Mouse (Mus musculus) induced T-regulatory cell, adult 2 months (primary cell): ENCODE results near the gene Sec14l1.

ENCODE experiments used
- DNase-seq: peaks from one replicate; pipeline ENCODE4 v3.0.0-alpha.2; 2012; ENCODE audit warnings: low read depth

Sec14l1 gene

GRCm38 (mm10) chr11:117109179-117109954, 5.6 kb upstream of the Sec14l1 start:
- peak; percentile 83 for DNase-seq

- DNase-seq = no peak
Measured at GRCm38 (mm10) chr11:117111967-117112648, 2.9 kb upstream of the Sec14l1 start.

GRCm38 (mm10) chr11:117112649-117113051, 2.3 kb upstream of the Sec14l1 start:
- peak; percentile 58 for DNase-seq

GRCm38 (mm10) chr11:117113377-117113776, 1.6 kb upstream of the Sec14l1 start:
- DNase-seq = peak; percentile 67

DNA sequence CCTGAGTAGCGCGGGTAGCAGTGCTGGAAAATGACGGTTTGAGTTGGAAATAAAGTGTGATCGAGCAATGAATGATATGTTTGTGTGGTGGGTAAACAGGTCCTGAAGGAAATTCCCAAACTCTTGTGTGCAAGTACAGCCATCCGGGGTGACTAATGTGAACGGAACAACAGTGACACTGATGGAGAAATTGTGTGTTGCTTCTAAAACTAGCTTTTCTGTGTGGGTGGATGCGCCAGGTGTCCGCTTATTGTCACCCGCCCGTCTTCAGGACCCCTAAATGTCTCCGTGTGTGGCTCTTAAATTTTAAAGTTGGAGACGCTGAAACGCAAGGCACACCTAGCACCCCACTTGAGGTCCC, 757 bp upstream of the Sec14l1 start:
- DNase-seq = peak; percentile 76

- peak; percentile 55 for DNase-seq
Measured at GRCm38 (mm10) chr11:117115346-117116219, 615 bp downstream of the Sec14l1 start.

- peak; percentile 33 for DNase-seq
Measured at GRCm38 (mm10) chr11:117116350-117117303, 1.7 kb downstream of the Sec14l1 start.

DNA sequence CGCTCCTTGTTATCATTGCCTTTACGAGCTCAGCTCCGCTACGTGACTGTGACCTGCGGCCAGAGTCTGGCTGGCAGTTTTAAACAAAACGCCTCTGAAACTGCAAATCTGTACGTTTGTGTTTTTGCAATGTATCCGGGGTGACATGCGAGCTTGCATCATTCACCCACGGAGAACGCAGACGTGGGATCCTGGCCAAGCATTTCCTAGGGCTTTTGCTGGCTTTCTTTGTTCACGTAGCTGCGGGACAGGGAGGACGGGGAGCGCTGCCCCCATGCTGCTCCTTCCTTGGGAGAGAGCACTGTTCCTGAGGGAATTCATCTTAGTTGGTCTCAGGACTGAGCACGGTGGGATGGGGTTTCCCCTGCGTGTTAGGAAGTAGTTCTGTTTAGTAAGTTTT, 2.4 kb downstream of the Sec14l1 start:
- no peak for DNase-seq

DNA sequence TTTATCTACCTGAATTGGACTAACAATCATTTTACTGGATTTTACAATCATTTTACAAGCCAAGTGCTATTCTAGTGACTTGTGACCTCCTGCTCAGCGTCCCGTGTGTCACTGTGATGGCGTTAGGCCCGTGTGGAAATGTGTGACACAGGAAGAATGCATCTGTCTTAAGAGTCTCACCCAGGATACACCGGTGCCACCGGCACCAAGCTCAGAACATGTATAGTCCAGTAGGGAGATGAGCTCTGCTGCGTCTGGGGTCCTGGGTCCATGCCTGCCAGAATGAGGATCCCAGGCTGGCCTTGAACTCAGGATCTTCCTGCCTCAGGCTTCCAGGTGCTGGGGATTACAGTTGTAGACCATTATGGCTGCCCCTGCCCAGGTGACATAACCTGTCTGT, 2.8 kb downstream of the Sec14l1 start:
- DNase-seq = no peak

- DNase-seq = no peak
Measured at GRCm38 (mm10) chr11:117118248-117118647, 3.3 kb downstream of the Sec14l1 start.

GRCm38 (mm10) chr11:117118721-117119321, 3.9 kb downstream of the Sec14l1 start:
- DNase-seq = no peak

DNA sequence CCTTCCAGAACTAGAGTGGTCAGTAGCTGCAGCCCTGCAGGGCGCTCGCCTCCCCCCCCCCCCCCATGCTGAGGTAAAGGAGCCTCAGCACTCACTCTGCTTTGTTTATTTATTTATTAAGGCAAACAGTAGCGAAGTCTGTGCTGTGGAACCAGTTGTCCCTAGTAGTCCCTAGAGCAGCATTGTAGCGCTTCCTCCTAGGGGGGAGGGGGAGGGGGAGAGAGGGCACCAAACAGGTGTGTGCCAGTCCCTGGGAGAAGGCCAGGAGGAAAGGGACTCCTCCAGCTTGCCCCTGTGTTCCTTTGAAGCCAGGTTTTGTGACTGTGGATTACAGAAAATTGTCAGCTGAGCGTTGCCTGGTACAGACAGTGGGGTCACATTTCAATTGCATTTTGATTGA, 4.8 kb downstream of the Sec14l1 start:
- DNase-seq = no peak

- no peak for DNase-seq
Measured at GRCm38 (mm10) chr11:117120285-117121163, 5.6 kb downstream of the Sec14l1 start.

GRCm38 (mm10) chr11:117121164-117121535, 6.2 kb downstream of the Sec14l1 start:
- DNase-seq = no peak

- DNase-seq = no peak
Measured at GRCm38 (mm10) chr11:117121954-117122353, 7.0 kb downstream of the Sec14l1 start.

- no peak for DNase-seq
Measured at GRCm38 (mm10) chr11:117123418-117124085, 8.6 kb downstream of the Sec14l1 start.

DNA sequence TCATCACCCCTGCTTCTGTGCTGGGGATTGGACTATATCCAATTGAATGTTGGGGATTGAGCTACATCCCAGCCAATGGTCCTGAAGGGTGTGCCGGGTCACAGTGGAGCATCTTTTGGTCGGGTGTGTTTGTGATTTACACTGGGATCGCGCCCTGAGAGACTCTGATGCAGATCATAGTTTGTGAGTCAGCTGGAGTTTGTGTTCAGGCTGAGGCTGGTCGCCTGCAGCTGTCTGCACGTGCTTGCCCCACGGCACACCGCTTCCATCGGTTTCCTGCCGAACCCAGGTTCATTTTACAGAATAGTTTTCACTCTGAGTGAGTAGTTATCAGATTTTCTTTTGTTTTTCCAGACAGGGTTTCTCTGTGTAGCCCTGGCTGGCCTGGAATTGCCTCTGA, 9.6 kb downstream of the Sec14l1 start:
- DNase-seq = no peak

DNA sequence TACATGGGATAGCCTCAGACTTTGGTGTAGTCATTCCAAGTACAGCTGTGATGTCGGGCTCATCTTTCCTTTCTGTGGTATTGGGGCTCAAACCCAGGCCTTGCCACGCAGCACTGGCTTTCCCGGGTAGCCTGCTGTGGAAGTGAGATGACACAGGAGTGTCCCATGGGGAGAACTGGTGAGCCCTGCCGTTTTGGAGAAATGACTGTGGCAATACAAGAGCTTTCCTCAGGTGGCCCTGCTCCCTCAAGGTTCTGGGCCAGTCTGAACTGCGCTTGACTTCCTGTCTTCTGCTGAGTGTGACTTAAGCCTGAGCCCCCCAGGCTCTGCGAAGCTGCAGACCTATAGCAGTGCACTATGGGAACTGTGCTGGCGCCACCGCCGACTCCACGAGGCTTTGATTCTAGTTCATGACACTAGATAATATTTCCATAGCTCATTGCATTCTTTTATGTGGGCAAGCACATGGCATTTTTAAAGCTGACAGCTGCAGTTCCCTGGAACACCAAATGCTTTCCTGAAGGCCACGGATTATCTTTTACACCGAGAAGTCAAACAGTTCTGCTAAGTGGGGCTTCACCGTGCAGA, 12.4 kb downstream of the Sec14l1 start:
- DNase-seq = no peak

DNA sequence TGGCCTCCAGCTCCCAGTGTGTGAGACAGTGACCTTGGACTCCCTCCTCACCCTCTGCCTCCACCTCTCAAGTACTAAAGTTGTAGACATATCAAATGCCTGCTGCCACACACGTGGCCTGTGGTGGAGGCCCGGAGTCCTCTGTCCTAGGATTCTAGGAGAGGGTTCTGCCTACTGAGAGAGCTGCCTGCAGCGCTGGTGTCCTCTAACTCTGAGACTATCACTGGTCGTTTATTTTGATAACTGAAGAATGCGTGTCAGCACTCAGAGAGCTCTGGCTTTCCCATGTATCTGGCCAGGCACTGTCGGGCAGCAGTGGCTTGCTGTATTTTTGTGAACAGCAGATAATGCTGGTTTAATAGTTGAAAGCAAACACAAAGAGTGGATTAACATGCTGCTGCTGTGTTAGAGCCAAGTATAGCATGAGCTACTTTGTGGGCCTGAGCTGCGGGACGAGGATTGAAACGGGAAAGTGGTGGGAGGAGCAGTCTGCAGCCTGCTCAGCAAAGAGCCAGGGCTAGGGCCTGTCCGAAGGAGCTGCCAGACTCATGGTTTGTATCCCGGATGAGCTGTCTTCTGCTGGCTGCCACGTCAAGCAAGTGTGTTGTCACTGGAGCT, 13.1 kb downstream of the Sec14l1 start:
- no peak for DNase-seq
